Mouse (Mus musculus): ENCODE data around the gene Slc35f4.

GRCm38 (mm10) chr14:49300981-49301619 lies 224.7 kb downstream of the Slc35f4 start:
- no peak for TF ChIP-seq GATA2 (IDR thresholded peaks at IDR 0.05; ENCODE audit: borderline replicate concordance, low read depth, low read length)
- no peak for TF ChIP-seq CTCF (IDR thresholded peaks at IDR 0.05; ENCODE audit: low read depth, low read length)
